Mouse (Mus musculus) lung, postnatal 10 days (tissue): ENCODE results near the gene Apoc2.

Source experiments
- DNase-seq: peaks from one replicate; pipeline ENCODE4 v3.0.0; 2021

The Apoc2 gene

GRCm38 (mm10) chr7:19677872-19678271 lies at the start of gene Apoc2:
Apoc2 (minus strand) TSS chr7:19677941.
- no peak for DNase-seq

- DNase-seq = no peak
These were observed 48.8 kb upstream of the Apoc2 start for GRCm38 (mm10) chr7:19726541-19726940.

- peak; percentile 55 for DNase-seq
These were observed 46.4 kb upstream of the Apoc2 start for GRCm38 (mm10) chr7:19724167-19724566.

GRCm38 (mm10) chr7:19722754-19723195 lies 45.0 kb upstream of the Apoc2 start:
- DNase-seq = peak; percentile 76

- no peak for DNase-seq
These were observed 41.5 kb upstream of the Apoc2 start for GRCm38 (mm10) chr7:19719200-19719599.

GRCm38 (mm10) chr7:19718297-19718952 lies 40.7 kb upstream of the Apoc2 start:
- no peak for DNase-seq

GRCm38 (mm10) chr7:19717346-19717745 lies 39.6 kb upstream of the Apoc2 start:
- no peak for DNase-seq

- no peak for DNase-seq
These were observed 39.1 kb upstream of the Apoc2 start for GRCm38 (mm10) chr7:19716822-19717221.

- DNase-seq = no peak
These were observed 38.4 kb upstream of the Apoc2 start for GRCm38 (mm10) chr7:19716055-19716682.

- DNase-seq = peak; percentile 100
These were observed 37.7 kb upstream of the Apoc2 start, which contains the start of gene Tomm40 for GRCm38 (mm10) chr7:19715239-19716054. Tomm40 (minus strand) TSS chr7:19715438.

GRCm38 (mm10) chr7:19714836-19715235 lies 37.1 kb upstream of the Apoc2 start:
- DNase-seq = no peak

- DNase-seq = no peak
These were observed 35.9 kb upstream of the Apoc2 start for GRCm38 (mm10) chr7:19713598-19713997.

- DNase-seq = peak; percentile 45
These were observed 35.5 kb upstream of the Apoc2 start for GRCm38 (mm10) chr7:19713196-19713595.

GRCm38 (mm10) chr7:19712414-19712813 lies 34.7 kb upstream of the Apoc2 start:
- peak; percentile 44 for DNase-seq

GRCm38 (mm10) chr7:19710650-19711049 lies 32.9 kb upstream of the Apoc2 start:
- no peak for DNase-seq

GRCm38 (mm10) chr7:19705271-19705670 lies 27.5 kb upstream of the Apoc2 start:
- DNase-seq = no peak

- no peak for DNase-seq
These were observed 26.7 kb upstream of the Apoc2 start for GRCm38 (mm10) chr7:19704475-19704874.

GRCm38 (mm10) chr7:19702859-19703555 lies 25.3 kb upstream of the Apoc2 start:
- no peak for DNase-seq

GRCm38 (mm10) chr7:19701069-19701761 lies 23.5 kb upstream of the Apoc2 start:
- peak; percentile 89 for DNase-seq

- no peak for DNase-seq
These were observed 22.7 kb upstream of the Apoc2 start for GRCm38 (mm10) chr7:19700299-19701068.

GRCm38 (mm10) chr7:19699827-19700148 lies 22.0 kb upstream of the Apoc2 start:
- DNase-seq = no peak
